Mouse (Mus musculus) cerebellum, postnatal 14 days (tissue): ENCODE results near the gene Syngap1.
"Not testable (repeated sequence)": the region's sequence is repeated elsewhere in the genome, so short reads cannot be mapped to it uniquely, and the experiment has no call there.

ENCODE experiments used
- DNase-seq, 2 experiments: peaks; one replicate each; pipeline ENCODE4 v3.0.0; 2021; ENCODE audit warnings: mixed read lengths in 2 of 2

The Syngap1 gene

DNA sequence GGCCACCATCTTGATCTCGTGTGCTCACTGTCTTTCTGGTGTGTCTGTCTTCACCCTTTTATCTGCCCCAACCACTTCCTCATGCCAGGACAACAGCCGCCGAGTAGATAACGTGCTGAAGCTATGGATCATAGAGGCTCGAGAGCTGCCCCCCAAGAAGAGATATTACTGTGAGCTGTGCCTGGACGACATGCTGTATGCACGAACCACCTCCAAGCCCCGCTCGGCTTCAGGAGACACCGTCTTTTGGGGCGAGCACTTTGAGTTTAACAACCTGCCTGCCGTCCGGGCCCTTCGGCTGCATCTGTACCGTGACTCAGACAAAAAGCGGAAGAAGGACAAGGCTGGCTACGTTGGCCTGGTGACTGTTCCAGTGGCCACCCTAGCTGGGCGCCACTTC, 15.8 kb downstream of the Syngap1 start:
- DNase-seq, result no peak

- DNase-seq, result peak in 1 of 2 experiments; percentile 16
Measured at GRCm38 (mm10) chr17:26957872-26958271, 16.8 kb downstream of the Syngap1 start.

DNA sequence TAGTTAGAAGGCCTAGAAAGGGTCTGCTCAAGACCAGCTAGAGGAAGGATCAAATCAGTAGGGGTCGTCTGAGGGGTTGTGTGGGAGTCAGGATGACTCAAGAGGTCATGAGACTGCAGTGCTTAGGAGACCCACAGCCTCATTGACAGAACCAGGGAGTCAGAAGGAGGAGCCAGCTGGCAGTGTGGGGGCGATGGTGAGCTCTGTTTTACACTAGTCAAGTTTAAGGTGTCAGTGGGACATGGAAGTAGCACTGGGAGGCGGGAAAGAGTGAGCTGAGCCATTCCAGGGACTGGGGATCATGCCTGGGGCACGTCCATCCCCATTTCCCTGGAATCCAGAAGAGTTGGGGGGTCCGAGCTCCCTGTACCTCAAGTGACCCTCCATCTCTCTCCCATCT, 17.8 kb downstream of the Syngap1 start:
- DNase-seq, result no peak

DNA sequence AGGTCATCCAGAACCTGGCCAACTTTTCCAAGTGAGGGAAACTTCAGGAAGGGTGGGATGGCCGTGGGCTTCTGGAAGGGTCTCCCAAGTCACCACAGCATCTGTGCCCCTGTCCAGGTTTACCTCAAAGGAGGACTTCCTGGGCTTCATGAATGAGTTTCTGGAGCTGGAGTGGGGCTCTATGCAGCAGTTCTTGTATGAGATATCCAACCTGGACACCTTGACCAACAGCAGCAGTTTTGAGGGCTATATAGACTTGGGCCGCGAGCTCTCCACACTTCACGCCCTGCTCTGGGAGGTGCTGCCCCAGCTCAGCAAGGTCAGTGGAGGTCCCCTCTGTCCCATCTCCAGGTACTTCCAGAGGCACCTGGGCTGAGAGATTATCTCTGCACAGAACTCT, 18.8 kb downstream of the Syngap1 start:
- no peak for DNase-seq

DNA sequence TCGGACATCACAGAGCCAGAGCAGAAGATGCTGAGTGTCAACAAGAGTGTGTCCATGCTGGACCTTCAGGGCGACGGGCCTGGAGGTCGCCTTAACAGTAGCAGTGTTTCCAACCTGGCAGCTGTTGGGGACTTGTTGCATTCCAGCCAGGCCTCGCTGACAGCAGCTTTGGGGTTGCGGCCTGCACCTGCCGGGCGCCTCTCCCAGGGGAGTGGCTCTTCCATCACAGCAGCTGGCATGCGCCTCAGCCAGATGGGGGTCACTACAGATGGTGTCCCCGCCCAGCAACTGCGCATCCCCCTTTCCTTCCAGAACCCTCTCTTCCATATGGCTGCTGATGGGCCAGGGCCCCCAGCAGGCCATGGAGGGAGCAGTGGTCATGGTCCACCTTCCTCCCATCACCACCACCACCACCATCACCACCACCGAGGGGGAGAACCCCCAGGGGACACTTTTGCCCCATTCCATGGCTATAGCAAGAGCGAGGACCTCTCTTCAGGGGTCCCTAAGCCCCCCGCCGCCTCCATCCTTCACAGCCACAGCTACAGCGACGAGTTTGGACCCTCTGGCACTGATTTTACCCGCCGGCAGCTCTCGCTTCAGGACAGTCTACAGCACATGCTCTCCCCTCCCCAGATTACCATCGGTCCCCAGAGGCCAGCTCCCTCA, 20.7 kb downstream of the Syngap1 start:
- DNase-seq, result peak in 1 of 2 experiments; percentile 44

- DNase-seq, result no peak
Measured at GRCm38 (mm10) chr17:26966993-26967392, 25.9 kb downstream of the Syngap1 start.

GRCm38 (mm10) chr17:26967477-26967876, 26.4 kb downstream of the Syngap1 start:
- DNase-seq, result peak in 1 of 2 experiments; percentile 9

DNA sequence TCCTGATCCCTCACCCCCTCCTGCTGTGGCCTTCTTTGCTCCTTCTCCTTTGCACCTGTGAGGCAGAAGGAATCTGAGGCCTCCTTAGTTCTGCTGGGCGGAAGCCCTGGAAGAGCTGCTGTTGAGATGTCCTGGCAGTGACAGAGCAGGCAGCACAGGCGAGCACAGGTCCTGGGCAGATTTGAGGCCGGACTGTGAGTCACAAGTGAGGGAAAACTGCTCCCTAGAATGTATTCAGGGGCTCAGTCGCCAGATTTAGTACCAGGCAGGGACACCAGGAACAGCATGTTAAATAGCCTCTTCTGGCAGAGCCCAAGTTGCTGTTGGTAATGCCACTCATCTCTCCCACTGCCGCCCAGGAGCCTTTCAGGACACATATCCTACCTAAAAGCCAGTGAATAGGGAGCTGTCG, 27.2 kb downstream of the Syngap1 start:
- DNase-seq, result peak in 1 of 2 experiments; percentile 8

DNA sequence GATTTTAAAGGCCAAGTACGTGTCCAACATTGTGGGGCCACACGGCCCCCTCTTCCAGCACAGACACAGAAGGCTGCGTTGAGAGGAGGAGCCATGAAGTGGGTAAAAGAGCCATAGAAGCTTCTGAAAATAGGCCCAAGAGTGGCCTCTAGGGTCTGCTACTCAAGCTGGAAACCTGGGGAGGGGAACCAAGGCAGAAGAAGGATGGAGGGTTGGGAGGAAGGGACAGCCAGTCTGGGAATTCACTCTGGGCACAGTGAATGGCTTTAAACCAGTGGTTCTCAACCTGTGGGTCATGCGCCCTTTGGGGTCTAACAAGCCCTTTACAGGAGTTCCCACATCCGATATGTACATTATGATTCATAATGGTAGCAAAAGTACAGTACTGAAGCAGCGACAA, 28.2 kb downstream of the Syngap1 start:
- DNase-seq, result no peak

GRCm38 (mm10) chr17:26970221-26970620, 29.2 kb downstream of the Syngap1 start:
- no peak for DNase-seq

DNA sequence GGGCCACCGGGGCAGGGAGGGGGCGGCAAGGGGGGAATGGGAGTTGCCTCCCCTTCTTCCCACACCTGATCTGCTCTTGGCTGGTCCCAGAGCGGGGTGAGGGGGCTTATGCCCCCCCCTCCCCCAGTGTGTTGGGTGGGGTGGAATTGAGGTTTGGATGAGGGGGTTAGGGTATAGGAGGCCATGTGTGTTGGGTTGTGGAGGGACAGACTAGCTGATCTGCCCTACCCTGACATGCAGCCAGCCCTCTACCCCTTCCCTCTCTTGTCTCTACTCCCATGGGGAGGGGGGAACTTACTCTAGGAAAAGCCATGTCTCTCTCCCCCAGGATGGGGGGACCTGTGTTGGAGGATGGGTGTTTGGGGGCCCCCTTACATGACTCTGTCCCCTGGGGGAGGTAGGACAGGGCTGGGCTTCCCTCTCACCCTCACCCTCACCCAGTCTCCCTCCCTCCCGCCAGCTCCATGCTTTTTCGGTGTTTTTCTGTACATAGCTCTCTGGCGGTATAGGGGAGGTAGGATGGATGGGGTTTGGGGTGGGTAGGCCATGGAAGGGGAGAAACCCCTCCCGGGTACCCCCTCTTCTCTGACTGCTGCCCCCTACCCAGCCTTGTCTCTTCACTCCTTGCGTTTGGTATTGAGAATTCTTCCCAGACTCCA, 30.3 kb downstream of the Syngap1 start:
- DNase-seq, result peak in 1 of 2 experiments; percentile 24

DNA sequence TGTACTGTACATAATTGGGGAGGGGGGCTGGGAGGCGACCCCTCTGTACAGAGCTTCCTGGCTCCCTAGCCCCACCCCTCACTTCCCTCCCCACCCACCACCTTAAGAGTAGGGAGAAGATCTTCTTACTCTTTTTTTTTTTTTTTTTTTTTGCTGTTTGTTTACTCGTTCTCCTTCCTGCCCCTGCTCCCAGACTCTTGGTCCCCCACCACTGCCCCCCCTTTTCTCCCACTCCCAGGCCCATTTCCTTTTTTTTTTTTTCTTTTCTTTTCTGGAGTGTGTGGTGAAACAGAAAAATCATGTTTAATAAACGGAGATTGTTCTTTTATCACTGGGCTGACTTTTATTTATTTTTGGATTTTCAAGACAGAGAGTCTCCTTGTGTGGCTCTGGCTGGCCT, 31.1 kb downstream of the Syngap1 start:
- DNase-seq, result peak in 1 of 2 experiments; percentile 9

- peak; percentile 96 to 97 for DNase-seq
Measured at GRCm38 (mm10) chr17:26972703-26973574, 31.9 kb downstream of the Syngap1 start, which contains the start of gene Zbtb9. Gene Zbtb9, plus strand, starts transcription at chr17:26973167.

GRCm38 (mm10) chr17:26974547-26974946, 33.5 kb downstream of the Syngap1 start:
- DNase-seq, result no peak

GRCm38 (mm10) chr17:26975415-26975814, 34.4 kb downstream of the Syngap1 start:
- DNase-seq, result no peak

DNA sequence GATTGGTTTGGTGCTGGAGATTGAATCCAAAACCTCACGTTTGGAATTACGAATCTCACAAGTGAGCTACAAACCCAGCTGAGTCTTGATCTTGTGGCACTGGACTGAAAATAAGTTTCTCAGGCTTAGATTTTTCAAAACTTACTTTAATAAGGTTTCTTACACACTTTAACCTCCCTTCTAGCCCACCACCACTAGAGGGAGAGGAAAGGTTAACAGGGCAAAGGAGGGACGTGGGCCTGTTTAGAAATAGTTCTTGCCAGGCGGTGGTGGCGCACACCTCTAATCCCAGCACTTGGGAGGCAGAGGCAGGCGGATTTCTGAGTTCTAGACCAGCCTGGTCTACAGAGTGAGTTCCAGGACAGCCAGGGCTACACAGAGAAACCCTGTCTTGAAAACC, 36.3 kb downstream of the Syngap1 start:
- DNase-seq, result not testable (repeated sequence)

GRCm38 (mm10) chr17:26979426-26979825, 38.4 kb downstream of the Syngap1 start:
- DNase-seq, result no peak

DNA sequence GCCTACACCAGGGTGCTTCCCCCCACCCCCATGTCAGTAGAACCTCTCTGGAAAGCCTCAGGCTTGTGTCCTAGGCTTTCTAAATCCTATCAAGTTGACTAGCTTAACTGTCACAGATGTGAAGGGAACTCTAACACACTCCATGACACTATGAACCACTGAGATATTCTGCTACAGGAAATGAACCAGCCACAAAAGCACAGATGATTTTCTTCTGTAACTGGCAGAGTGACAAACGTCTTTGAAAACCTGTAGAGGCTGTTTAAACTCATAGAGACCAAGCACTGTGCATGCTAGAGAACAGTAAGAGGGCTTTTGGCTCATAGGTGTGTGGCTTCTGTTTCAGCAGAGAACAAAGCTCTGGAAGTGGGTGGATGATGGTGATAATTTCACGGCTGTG, 40.0 kb downstream of the Syngap1 start:
- no peak for DNase-seq

GRCm38 (mm10) chr17:26983382-26983781, 42.3 kb downstream of the Syngap1 start:
- DNase-seq, result no peak

GRCm38 (mm10) chr17:26985503-26986179, 44.6 kb downstream of the Syngap1 start:
- no peak for DNase-seq

GRCm38 (mm10) chr17:26990521-26990920, 49.5 kb downstream of the Syngap1 start:
- no peak for DNase-seq

- DNase-seq, result peak in 1 of 2 experiments; percentile 55
Measured at GRCm38 (mm10) chr17:26994410-26994809, 53.4 kb downstream of the Syngap1 start.

DNA sequence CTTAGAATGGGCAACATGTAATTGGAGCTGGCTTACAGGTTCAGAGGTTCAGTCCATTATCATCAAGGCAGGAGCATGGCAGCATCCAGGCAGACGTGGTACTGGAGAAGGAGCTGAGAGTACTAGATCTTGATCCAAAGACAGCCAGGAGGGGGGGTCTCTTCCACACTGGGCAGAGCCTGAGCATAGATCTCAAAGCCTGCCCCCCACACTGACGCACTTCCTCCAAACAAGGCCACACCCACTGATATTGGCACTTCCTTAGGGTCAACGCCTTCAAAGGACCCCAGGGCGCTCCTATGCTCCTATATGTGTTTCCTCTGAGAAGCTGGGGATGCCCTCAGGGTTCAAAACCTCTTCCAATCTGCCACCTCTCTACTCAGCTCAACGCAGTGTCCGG, 54.0 kb downstream of the Syngap1 start:
- no peak for DNase-seq
